Mouse (Mus musculus) stomach, postnatal 0 days (tissue): ENCODE measurements around the gene Camk2n1. TPM values are rescaled to one million over a fixed set of nuclear protein-coding genes. Genes with fewer than 3 reads are reported as not detected.

Experiments
- ATAC-seq: fragments of 200-750 bp; cut with Nextera tagmentation; 2 replicates; pipeline ENCODE4 v1.8.0; 2017; ENCODE audit not compliant: low FRiP score, low TSS enrichment
- DNase-seq: peaks from one replicate; pipeline ENCODE4 v3.0.0-alpha.2; 2016; ENCODE audit warnings: low spot score
- H3K27ac ChIP-seq: fragments of 300-500 bp; sonication (generic); replicated peaks from 2 replicates; pipeline ENCODE4 v1.5.1; 2014; ENCODE audit warnings: mild to moderate bottlenecking, control low read depth
- H3K27me3 ChIP-seq: fragments of 300-500 bp; sonication (generic); 2 replicates; pipeline ENCODE4 v1.6.1; 2014; ENCODE audit warnings: low read length; ENCODE audit not compliant: control insufficient read depth, insufficient read depth
- H3K36me3 ChIP-seq: fragments of 300-500 bp; sonication (generic); 2 replicates; pipeline ENCODE4 v1.6.1; 2014; ENCODE audit warnings: low read length, mixed read lengths; ENCODE audit not compliant: control insufficient read depth, insufficient read depth
- H3K4me1 ChIP-seq: fragments of 300-500 bp; sonication (generic); replicated peaks from 2 replicates; pipeline ENCODE4 v1.6.1; 2014; ENCODE audit warnings: antibody characterized with exemption; ENCODE audit not compliant: control insufficient read depth, insufficient read depth
- H3K4me2 ChIP-seq: fragments of 300-500 bp; sonication (generic); replicated peaks from 2 replicates; pipeline ENCODE4 v1.6.1; 2014; ENCODE audit warnings: low read depth, mild to moderate bottlenecking, control low read depth, moderate library complexity
- H3K4me3 ChIP-seq: fragments of 300-500 bp; sonication (generic); 2 replicates; pipeline ENCODE4 v1.5.1; 2014; ENCODE audit warnings: low read depth, low read length, control low read depth
- H3K9ac ChIP-seq: fragments of 300-500 bp; sonication (generic); 2 replicates; pipeline ENCODE4 v1.6.1; 2014; ENCODE audit warnings: mild to moderate bottlenecking, low read length, control low read depth, mixed read lengths
- H3K9me3 ChIP-seq: fragments of 300-500 bp; sonication (generic); 2 replicates; pipeline ENCODE4 v1.6.1; 2016; ENCODE audit warnings: low read length; ENCODE audit not compliant: control insufficient read depth
- CTCF ChIP-seq: IDR thresholded peaks from 2 replicates; pipeline ENCODE4 v1.5.1; 2016; ENCODE audit warnings: antibody characterized with exemption, low read depth, mild to moderate bottlenecking, moderate library complexity
- EP300 ChIP-seq: optimal IDR thresholded peaks from 2 replicates; pipeline ENCODE3; 2016; ENCODE audit warnings: antibody characterized with exemption
- WGBS: fragments of 180-500 bp; shearing (Covaris S2); extraction: QIAGEN DNeasy Blood & Tissue Kit; methylation state at CpG from one replicate; pipeline ENCODE4 v1.1.7; 2014; 5-methylcytosine and 5-hydroxymethylcytosine counted together
- polyA plus RNA-seq: library from polyadenylated mRNA; unstranded; fragments of >200 nt; fragmentation: Nextera tagmentation; extraction: Ambion mirVana; gene quantifications from 2 replicates; pipeline ENCODE4 v1.2.1, GENCODE M21; 2015

Gene Camk2n1
- polyA plus RNA-seq, 1 experiment from 2014 or later, result 4.5 TPM

GRCm38 (mm10) chr4:138444941-138445340 lies 9.2 kb upstream of the Camk2n1 start:
- Histone ChIP-seq H3K4me3 (no peak overlapping the region), H3K27ac (no peak overlapping the region), H3K4me2 (no peak overlapping the region), H3K36me3 (peaks cover 7% of the 10 kb centered on the region; the same call in 1 of the 2 replicates), H3K9me3 (no peaks in the 10 kb centered on the region), H3K9ac (no peak overlapping the region), H3K27me3 (no peaks in the 10 kb centered on the region), H3K4me1 (no peaks in the 10 kb centered on the region)
- no peak for ATAC-seq
- WGBS, result 19% methylated on average over 5 of the region's 5 CpGs
- no peak for DNase-seq
- TF ChIP-seq EP300 (no peak), CTCF (no peak)

DNA sequence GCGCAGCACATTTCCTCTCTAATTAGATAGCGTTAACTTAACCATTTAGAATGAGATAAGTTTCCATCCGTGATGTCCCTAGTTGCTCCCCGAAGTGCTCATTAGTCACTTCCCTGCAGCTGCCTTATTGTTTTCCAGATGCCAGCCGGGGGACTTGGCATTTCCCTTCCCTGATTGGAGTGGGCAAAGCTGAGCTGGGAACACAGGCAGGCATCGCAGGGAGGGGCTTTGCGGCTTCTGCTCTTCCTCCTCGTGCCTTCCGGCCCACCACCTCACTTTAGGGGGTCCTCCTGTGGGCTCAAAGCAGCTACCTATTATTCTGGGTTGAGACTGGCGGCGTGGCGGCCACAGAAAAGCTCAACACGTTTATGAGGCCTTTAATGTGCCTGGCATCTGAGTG lies 7.1 kb upstream of the Camk2n1 start:
- Histone ChIP-seq H3K9me3 (no peaks in the 10 kb centered on the region), H3K4me1 (no peaks in the 10 kb centered on the region), H3K36me3 (no peaks in the 10 kb centered on the region), H3K9ac (no peak overlapping the region), H3K4me2 (no peak overlapping the region), H3K4me3 (no peak overlapping the region), H3K27ac (no peak overlapping the region), H3K27me3 (no peaks in the 10 kb centered on the region)
- WGBS, result 23% methylated on average over 13 of the region's 13 CpGs
- TF ChIP-seq EP300, result no peak
- TF ChIP-seq CTCF, result no peak
- DNase-seq (no peak), ATAC-seq (no peak)

- no peak overlapping the region for H3K4me2 ChIP-seq
- ATAC-seq, result peak; percentile 83
- TF ChIP-seq CTCF (peak; percentile 99), EP300 (no peak)
- no peaks in the 10 kb centered on the region for H3K27me3 ChIP-seq
- H3K4me3 ChIP-seq, result no peak overlapping the region
- H3K27ac ChIP-seq, result no peak overlapping the region
- peak; percentile 92 for DNase-seq
- no peaks in the 10 kb centered on the region for H3K4me1 ChIP-seq
- 0% methylated on average over 8 of the region's 8 CpGs for WGBS
- no peaks in the 10 kb centered on the region for H3K36me3 ChIP-seq
- H3K9ac ChIP-seq, result no peak overlapping the region
- H3K9me3 ChIP-seq, result no peaks in the 10 kb centered on the region
Observed at GRCm38 (mm10) chr4:138447387-138447786, 6.7 kb upstream of the Camk2n1 start.

DNA sequence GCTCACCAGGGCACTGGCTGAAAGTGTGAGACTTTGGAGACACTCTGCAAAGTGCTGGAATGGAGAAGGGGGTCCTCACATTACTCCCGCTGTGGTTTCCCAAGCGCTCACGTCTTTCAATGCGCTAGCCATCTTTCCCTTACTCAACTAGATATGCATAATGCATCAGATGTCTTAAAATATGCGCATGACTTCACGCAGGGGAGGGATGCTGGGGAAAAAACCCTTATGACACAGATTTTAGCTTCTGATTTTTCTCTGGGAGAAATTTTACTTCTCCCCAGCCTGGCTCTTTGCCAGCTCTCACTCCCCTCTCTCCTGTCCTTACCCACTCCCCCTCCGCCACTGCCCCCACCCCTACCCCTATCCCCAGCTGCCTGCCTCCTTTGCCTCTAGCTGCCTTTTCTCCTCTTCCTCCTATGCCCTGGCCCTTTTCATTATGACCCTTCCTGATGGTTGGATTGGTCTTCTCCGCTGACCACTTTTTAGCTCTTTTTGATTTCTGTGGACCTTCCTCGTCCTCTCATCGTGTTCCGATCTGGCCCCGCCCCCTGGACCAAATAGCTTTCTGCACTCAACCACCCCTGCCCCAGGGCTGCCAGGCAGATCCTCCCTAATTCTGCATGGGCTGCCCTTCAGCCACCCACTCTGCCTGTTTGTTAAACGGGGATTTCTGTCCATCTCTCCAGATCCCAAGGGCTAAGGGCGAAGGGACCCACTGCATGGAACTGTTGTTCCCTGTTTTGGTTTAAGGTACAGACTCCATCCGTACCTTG lies 6.1 kb upstream of the Camk2n1 start:
- DNase-seq (no peak), ATAC-seq (no peak)
- 50% methylated on average over 15 of the region's 15 CpGs for WGBS
- no peak overlapping the region for H3K9ac ChIP-seq
- H3K36me3 ChIP-seq, result no peaks in the 10 kb centered on the region
- H3K4me3 ChIP-seq, result no peak overlapping the region
- no peak overlapping the region for H3K27ac ChIP-seq
- no peaks in the 10 kb centered on the region for H3K27me3 ChIP-seq
- TF ChIP-seq EP300, result no peak
- TF ChIP-seq CTCF, result no peak
- H3K4me1 ChIP-seq, result no peaks in the 10 kb centered on the region
- no peak overlapping the region for H3K4me2 ChIP-seq
- H3K9me3 ChIP-seq, result no peaks in the 10 kb centered on the region

GRCm38 (mm10) chr4:138448872-138449615 lies 5.1 kb upstream of the Camk2n1 start:
- no peaks in the 10 kb centered on the region for H3K27me3 ChIP-seq
- H3K4me2 ChIP-seq, result no peak overlapping the region
- no peak for TF ChIP-seq CTCF
- no peak for TF ChIP-seq EP300
- 76% methylated on average over 7 of the region's 7 CpGs for WGBS
- ATAC-seq, result no peak
- DNase-seq, result no peak
- H3K9ac ChIP-seq, result no peak overlapping the region
- H3K36me3 ChIP-seq, result no peaks in the 10 kb centered on the region
- H3K9me3 ChIP-seq, result no peaks in the 10 kb centered on the region
- peaks cover 3% of the 10 kb centered on the region; the same call in 1 of the 2 replicates for H3K4me1 ChIP-seq
- no peak overlapping the region for H3K27ac ChIP-seq
- H3K4me3 ChIP-seq, result no peak overlapping the region
